Mouse (Mus musculus): ENCODE measurements around the gene Oosp1.

- TF ChIP-seq CTCF (conservative IDR thresholded peaks at IDR 0.05; ENCODE audit: insufficient read depth, insufficient read length, low read depth, low read length) (no peak), POLR2A (IDR thresholded peaks at IDR 0.05; ENCODE audit: low read depth, low read length) (no peak)
Measured at GRCm38 (mm10) chr19:11617983-11618382, 73.0 kb downstream of the Oosp1 start.

All from kidney, adult 2 months (tissue).